Mouse (Mus musculus): ENCODE measurements at regions not wholly inside any gene's neighbourhood (a gene's known extent, or its start where the extent isn't known, plus 50 kb on each side); places are given as distances from the start of the nearest gene placed in this dataset.

DNA sequence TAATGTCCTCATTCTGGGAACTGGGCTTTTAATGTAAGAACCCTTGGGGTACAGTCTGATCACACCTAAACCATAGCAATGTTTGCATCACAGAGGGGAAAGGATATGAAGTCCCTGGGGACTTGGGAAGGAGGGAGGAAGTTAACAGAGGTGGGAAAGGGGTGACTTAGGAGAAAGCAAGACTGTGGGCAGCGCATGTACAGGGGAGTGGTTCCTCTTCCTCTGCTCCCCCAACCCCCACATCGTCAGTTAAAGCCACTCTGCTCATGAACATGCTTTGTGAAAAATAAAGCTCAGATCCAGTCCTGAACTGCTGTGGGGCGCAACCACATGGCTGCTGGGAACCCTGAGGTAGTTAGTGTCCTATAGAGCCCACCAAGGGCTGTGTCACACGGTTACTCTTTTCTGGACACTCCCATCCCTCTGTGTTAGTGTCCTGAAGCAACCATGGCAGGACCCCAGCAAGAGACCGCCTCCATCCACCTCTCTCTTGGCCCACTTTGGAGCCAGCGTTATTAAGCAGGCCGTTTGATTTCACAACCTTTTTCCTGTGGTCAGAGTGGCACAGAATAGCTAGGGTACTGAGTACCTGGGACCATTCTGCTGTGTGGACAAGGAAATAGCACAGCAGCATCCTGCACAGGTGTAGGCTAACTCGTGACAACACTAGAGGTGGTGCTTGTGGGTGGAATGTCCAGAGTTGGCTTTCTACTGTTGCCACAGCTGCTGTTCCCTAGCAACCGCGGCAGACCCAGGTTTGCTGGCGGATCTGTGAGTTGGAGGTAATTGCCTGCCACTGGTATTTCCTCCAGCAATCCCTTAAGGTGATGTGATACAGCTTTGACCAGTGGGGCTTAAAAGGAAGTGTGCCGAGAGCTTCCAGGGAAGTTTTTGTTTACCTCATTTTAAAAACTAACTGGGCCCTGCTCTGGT is 50.3 kb upstream of the Cpeb4 start:
- intact Hi-C loops (cut with DNase I): loop anchor here (10.0 kb wide), 1 partner anchor 53 kb away; the partner anchor contains the start of gene Cpeb4
